Mouse (Mus musculus) intestine, postnatal 0 days (tissue): ENCODE measurements around the gene Sdhc. TPM values are rescaled to one million over a fixed set of nuclear protein-coding genes. Genes with fewer than 3 reads are reported as not detected.

Experiments
- ATAC-seq: fragments of 200-750 bp; cut with Nextera tagmentation; 2 replicates; pipeline ENCODE4 v1.8.0; 2017; ENCODE audit warnings: mild to moderate bottlenecking, moderate TSS enrichment, moderate library complexity
- H3K27ac ChIP-seq: fragments of 300-500 bp; sonication (generic); 2 replicates; pipeline ENCODE4 v1.5.1; 2014; ENCODE audit warnings: mild to moderate bottlenecking, low read depth, low read length, moderate library complexity
- H3K27me3 ChIP-seq: fragments of 300-500 bp; sonication (generic); replicated peaks from 2 replicates; pipeline ENCODE4 v1.6.1; 2014; ENCODE audit warnings: low read length, mixed read lengths; ENCODE audit not compliant: control insufficient read depth, insufficient read depth
- H3K36me3 ChIP-seq: fragments of 300-500 bp; sonication (generic); 2 replicates; pipeline ENCODE4 v1.6.1; 2014; ENCODE audit warnings: mild to moderate bottlenecking, moderate library complexity; ENCODE audit not compliant: control insufficient read depth, insufficient read depth
- H3K4me1 ChIP-seq: fragments of 300-500 bp; sonication (generic); replicated peaks from 2 replicates; pipeline ENCODE4 v1.6.1; 2014; ENCODE audit warnings: antibody characterized with exemption, low read length, mixed read lengths; ENCODE audit not compliant: control insufficient read depth, insufficient read depth
- H3K4me2 ChIP-seq: fragments of 300-500 bp; sonication (generic); replicated peaks from 2 replicates; pipeline ENCODE4 v1.6.1; 2014; ENCODE audit warnings: low read depth, mild to moderate bottlenecking, moderate library complexity
- H3K4me3 ChIP-seq: fragments of 300-500 bp; sonication (generic); 2 replicates; pipeline ENCODE4 v1.5.1; 2014; ENCODE audit warnings: low read depth, low read length
- H3K9ac ChIP-seq: fragments of 300-500 bp; sonication (generic); 2 replicates; pipeline ENCODE4 v1.6.1; 2014; ENCODE audit warnings: mild to moderate bottlenecking, low read depth, low read length
- H3K9me3 ChIP-seq: fragments of 300-500 bp; sonication (generic); 2 replicates; pipeline ENCODE4 v1.6.1; 2016; ENCODE audit warnings: mixed run types; ENCODE audit not compliant: control insufficient read depth
- CTCF ChIP-seq: sonication (generic); IDR thresholded peaks from 2 replicates; pipeline ENCODE4 v1.5.1; 2016; ENCODE audit warnings: low read depth, mild to moderate bottlenecking, control low read depth, antibody characterized with exemption, moderate library complexity
- WGBS: fragments of 180-500 bp; shearing (Covaris S2); extraction: QIAGEN DNeasy Blood & Tissue Kit; methylation state at CpG from one replicate; pipeline ENCODE4 v1.1.7; 2014; 5-methylcytosine and 5-hydroxymethylcytosine counted together
- polyA plus RNA-seq: library from polyadenylated mRNA; unstranded; fragments of >200 nt; fragmentation: Nextera tagmentation; extraction: Ambion mirVana; gene quantifications from 2 replicates; pipeline ENCODE4 v1.2.1, GENCODE M21; 2015

Gene Sdhc
- polyA plus RNA-seq, 1 experiment from 2014 or later = 453 TPM

DNA sequence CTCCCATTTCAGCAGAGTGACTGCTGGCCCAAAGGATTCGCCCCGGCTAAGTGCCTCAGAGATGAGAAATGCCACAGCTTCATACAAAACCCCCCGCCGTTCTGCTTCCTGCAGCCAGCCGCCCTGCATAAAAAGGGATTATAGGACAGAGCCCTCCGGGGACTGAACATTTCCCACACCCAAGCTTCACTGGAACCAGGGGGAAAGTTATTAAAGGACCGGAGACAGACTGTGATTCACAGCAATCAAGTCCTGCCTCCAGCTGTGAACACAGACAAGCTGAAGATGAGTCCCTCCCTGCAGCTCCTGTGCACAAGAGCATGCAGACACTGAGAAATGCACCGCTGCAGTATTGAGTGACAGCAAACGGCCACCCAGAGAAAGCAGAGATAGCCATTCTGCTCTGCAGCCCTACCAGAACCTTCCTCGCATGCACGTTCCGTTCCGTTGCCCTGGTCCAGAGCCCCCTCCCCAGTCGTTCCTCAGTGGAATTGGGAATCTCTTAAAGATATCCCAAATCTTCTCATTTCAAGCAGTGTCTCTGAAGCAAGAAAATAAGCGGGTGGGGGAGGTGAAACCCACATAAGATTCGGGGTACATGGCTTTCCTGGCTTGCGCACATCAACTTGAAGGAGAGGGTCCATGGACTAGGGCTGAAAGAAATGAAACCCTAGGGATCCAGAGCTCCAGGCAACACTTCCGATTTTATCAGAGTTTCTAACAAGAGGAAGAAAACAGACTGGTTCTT is 42.9 kb upstream of the Sdhc start:
- WGBS = 9% methylated on average over 18 of the region's 18 CpGs
- H3K9ac ChIP-seq = no peak overlapping the region
- ATAC-seq = no peak

DNA sequence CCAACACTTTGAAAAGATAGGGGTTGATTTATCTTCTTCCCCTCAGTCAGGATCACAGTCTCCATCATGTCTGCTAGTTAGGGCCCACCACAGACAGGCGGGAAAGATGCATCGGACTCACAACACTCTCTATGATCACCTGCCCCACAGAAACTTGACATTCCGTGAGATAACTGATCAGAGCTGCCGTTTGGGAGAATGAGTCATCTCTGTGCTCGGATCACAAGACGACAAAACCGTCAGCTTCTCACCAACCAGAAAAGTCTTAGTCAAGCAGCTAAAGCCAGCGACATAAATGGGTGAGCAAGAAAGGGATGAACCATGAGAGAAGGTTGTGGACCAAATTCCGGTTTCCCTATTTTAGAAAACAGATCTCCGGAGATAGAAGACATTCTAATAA is 41.9 kb upstream of the Sdhc start:
- 52% methylated on average over 10 of the region's 10 CpGs for WGBS
- H3K27ac ChIP-seq = no peak overlapping the region
- ATAC-seq = no peak

More for the DNA sequence above, 42.9 kb upstream of the Sdhc start:
- H3K4me1 ChIP-seq = no peaks in the 10 kb centered on the region; the same call in 1 of the 2 replicates
- H3K9me3 ChIP-seq = no peaks in the 10 kb centered on the region
- H3K4me2 ChIP-seq = peak overlapping the region; percentile 44
- no peak overlapping the region for H3K4me3 ChIP-seq
- no peak overlapping the region for H3K27ac ChIP-seq
- peaks cover 27% of the 10 kb centered on the region for H3K27me3 ChIP-seq
- TF ChIP-seq CTCF = no peak
- no peaks in the 10 kb centered on the region for H3K36me3 ChIP-seq

DNA sequence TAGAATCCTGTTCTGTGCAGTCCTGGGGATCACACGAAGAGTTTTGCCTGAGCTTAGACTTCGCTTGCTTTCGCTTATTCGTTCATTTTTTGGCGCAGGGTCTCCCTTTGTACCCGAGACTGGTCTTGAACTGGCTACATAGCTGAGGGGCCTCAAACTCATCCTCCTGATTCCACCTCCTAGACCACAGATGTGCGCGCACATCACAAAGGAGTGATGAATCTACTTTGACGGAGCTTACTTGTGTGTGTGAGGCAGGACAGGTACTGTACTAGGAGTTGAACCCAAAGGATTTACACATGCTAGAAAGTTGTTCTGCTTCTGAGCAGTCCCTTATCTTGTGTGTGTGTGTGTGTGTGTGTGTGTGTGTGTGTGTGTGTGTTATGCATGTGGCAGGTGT is 40.4 kb upstream of the Sdhc start:
- Histone ChIP-seq H3K27me3 (peaks cover 18% of the 10 kb centered on the region), H3K4me2 (no peak overlapping the region), H3K9me3 (no peaks in the 10 kb centered on the region), H3K27ac (no peak overlapping the region), H3K4me3 (no peak overlapping the region), H3K36me3 (no peaks in the 10 kb centered on the region), H3K9ac (no peak overlapping the region), H3K4me1 (no peaks in the 10 kb centered on the region; the same call in 1 of the 2 replicates)
- TF ChIP-seq CTCF = no peak
- ATAC-seq = no peak
- WGBS = 96% methylated on average over 9 of the region's 9 CpGs

More for the DNA sequence above, 41.9 kb upstream of the Sdhc start:
- no peak overlapping the region for H3K4me3 ChIP-seq
- H3K4me2 ChIP-seq = no peak overlapping the region
- no peaks in the 10 kb centered on the region; the same call in 1 of the 2 replicates for H3K4me1 ChIP-seq
- H3K9me3 ChIP-seq = no peaks in the 10 kb centered on the region
- no peak overlapping the region for H3K9ac ChIP-seq
- no peak for TF ChIP-seq CTCF
- H3K36me3 ChIP-seq = no peaks in the 10 kb centered on the region
- peaks cover 27% of the 10 kb centered on the region for H3K27me3 ChIP-seq

DNA sequence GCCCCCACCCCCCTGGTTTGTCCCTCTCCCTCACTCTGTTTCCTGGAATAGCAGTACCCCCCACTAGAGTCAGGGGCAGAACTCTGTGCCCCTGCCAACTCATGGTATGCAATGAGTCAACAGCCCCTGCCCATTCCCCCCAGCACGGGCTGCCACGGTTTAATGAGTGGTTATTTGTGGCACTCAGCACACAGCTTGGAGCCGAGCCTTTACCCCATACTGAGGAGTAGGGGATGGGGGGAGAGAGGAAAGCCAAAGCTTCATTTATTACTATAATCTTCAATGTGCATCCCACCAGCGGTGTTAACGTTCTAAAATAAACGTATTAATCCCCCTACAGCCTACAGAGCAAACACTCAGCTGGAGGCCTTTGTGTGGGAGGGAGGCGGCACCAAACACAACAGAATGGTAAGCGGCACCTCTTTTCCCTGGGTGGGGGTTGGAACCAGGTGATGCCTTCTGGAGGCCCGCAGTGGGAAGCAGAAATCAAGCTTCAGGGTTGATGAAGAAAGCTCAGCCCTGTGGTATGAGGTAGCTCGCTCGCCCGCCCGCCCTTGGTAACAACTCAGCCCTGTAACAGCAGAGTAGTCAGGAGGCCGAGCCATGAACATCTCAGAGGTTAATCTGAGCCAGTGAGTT is 39.2 kb upstream of the Sdhc start:
- Histone ChIP-seq H3K4me3 (no peak overlapping the region), H3K4me1 (no peaks in the 10 kb centered on the region), H3K27ac (no peak overlapping the region), H3K36me3 (no peaks in the 10 kb centered on the region), H3K27me3 (peaks cover 6% of the 10 kb centered on the region), H3K4me2 (0 out of 2 replicates have a peak overlapping the region, but pooled peaks have one; percentile 6), H3K9me3 (no peaks in the 10 kb centered on the region), H3K9ac (no peak overlapping the region)
- TF ChIP-seq CTCF = no peak
- ATAC-seq = no peak
- 61% methylated on average over 14 of the region's 14 CpGs for WGBS

DNA sequence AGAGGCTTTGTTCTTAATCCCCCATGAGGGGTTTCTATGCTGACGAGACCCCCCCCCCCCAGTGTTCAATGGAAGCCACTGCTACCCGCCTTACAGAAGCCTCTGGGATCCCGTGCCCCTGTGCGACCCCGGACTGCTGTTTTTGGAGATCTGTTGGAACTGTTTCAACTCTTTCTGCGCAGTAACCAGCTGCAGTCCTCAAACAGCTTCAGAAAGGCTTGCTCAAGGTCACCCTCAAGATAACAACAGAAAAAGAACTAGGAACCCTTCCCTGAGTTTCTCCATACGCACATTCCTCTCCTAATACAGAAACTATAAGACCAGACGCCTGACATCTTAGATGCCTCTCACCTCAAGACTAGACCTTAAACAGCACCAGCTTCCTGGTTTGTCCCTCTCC is 38.6 kb upstream of the Sdhc start:
- TF ChIP-seq CTCF = no peak
- Histone ChIP-seq H3K27me3 (peaks cover under 1% of the 10 kb centered on the region), H3K27ac (no peak overlapping the region), H3K9me3 (no peaks in the 10 kb centered on the region), H3K4me1 (no peaks in the 10 kb centered on the region), H3K36me3 (no peaks in the 10 kb centered on the region), H3K4me2 (0 out of 2 replicates have a peak overlapping the region, but pooled peaks have one; percentile 6), H3K4me3 (no peak overlapping the region), H3K9ac (no peak overlapping the region)
- no peak for ATAC-seq
- 24% methylated on average over 8 of the region's 8 CpGs for WGBS

DNA sequence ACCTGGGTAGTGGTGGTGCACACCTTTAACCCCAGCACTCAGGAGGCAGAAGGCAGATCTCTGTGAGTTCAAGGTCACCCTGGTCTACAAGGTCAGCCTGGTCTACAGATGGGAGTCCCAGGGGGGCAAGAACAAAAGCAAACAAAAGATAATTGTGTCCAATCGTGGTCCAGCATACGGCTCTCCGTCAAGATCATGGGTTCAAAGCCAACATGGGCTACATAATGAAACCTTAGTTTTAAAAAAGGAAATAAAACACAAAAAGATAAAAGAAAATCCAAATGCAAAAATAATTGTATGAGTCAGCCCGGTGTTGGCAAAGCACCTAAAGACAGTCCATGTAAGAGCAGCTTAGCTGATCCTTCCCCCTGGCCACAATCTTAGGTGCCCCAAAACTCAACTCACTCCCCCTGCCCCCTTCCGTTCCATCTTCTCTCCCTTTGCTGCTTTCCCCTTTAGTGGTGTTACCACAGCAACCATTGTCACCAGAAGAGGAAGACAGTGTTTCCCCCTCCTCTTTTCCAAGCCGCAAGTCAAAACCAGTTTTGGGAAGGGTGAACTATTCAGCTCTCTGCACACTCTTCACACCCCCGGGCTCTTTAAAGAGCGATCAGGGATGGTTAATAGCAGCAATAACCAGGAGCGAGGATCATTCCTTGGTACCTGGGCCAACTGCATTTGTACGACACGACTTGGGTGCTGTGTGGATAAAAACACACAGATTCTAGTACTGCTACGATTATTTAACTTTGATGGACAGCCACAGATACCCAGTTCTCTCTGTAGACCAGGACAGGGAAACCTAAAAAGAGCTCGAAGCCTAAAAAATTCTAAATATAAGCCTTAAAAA is 37.7 kb upstream of the Sdhc start:
- Histone ChIP-seq H3K4me3 (no peak overlapping the region), H3K4me2 (no peak overlapping the region), H3K4me1 (peaks cover 5% of the 10 kb centered on the region; the same call in 1 of the 2 replicates), H3K27ac (no peak overlapping the region), H3K9me3 (no peaks in the 10 kb centered on the region), H3K9ac (no peak overlapping the region), H3K27me3 (no peaks in the 10 kb centered on the region; the same call in none of the 2 replicates), H3K36me3 (no peaks in the 10 kb centered on the region)
- TF ChIP-seq CTCF = no peak
- WGBS = 78% methylated on average over 13 of the region's 13 CpGs
- no peak for ATAC-seq
